Mouse (Mus musculus) olfactory bulb, adult 2 months (tissue): ENCODE data around the gene Serpinb13.

Experiments
- CTCF ChIP-seq: fragments of 200-500 bp; IDR thresholded peaks from 2 replicates; pipeline ENCODE4 v1.5.1; 2012; ENCODE audit warnings: low read depth, mild to moderate bottlenecking, low read length, moderate library complexity; ENCODE audit not compliant: insufficient read depth
- POLR2A ChIP-seq: fragments of 200-500 bp; IDR thresholded peaks from 2 replicates; pipeline ENCODE4 v1.6.1; 2012; ENCODE audit warnings: mild to moderate bottlenecking, low read depth, low read length, moderate library complexity; ENCODE audit not compliant: insufficient read depth

GRCm38 (mm10) chr1:106947217-106947616, 33.6 kb upstream of the Serpinb13 start:
- TF ChIP-seq CTCF: no peak
- TF ChIP-seq POLR2A: no peak
